Mouse (Mus musculus) heart, embryonic 10.5 days (tissue): ENCODE data around the gene Trpm5. TPM values are rescaled to one million over a fixed set of nuclear protein-coding genes. Genes with fewer than 3 reads are reported as not detected.

Experiments used
- DNase-seq: peaks from one replicate; pipeline ENCODE4 v3.0.0-alpha.2; 2017; ENCODE audit warnings: low spot score
- H3K27ac ChIP-seq: fragments of 300-500 bp; sonication (generic); 2 replicates; pipeline ENCODE4 v1.5.1; 2016; ENCODE audit warnings: mild to moderate bottlenecking
- H3K27me3 ChIP-seq: fragments of 300-500 bp; sonication (generic); 2 replicates; pipeline ENCODE4 v1.6.1; 2016; ENCODE audit warnings: mild to moderate bottlenecking; ENCODE audit not compliant: poor library complexity, insufficient read depth, severe bottlenecking
- H3K36me3 ChIP-seq: fragments of 300-500 bp; sonication (generic); 2 replicates; pipeline ENCODE4 v1.6.1; 2016; ENCODE audit warnings: mild to moderate bottlenecking, moderate library complexity
- H3K4me1 ChIP-seq: fragments of 300-500 bp; sonication (generic); 2 replicates; pipeline ENCODE4 v1.6.1; 2016; ENCODE audit warnings: mild to moderate bottlenecking
- H3K4me3 ChIP-seq: fragments of 300-500 bp; sonication (generic); 2 replicates; pipeline ENCODE4 v1.5.1; 2016; ENCODE audit warnings: mild to moderate bottlenecking, moderate library complexity
- H3K9me3 ChIP-seq: fragments of 300-500 bp; sonication (generic); 2 replicates; pipeline ENCODE4 v1.6.1; 2016; ENCODE audit warnings: mild to moderate bottlenecking, moderate library complexity
- WGBS: fragments of 180-500 bp; shearing (Covaris S2); methylation state at CpG from one replicate; pipeline ENCODE4 v1.1.7; 2016; 5-methylcytosine and 5-hydroxymethylcytosine counted together
- polyA plus RNA-seq: library from polyadenylated mRNA; unstranded; fragments of >200 nt; fragmentation: Nextera tagmentation; extraction: Ambion mirVana; gene quantifications from 2 replicates; pipeline ENCODE4 v1.2.1, GENCODE M21; 2016

Gene Trpm5
- polyA plus RNA-seq, 1 experiment from 2014 or later = 1.1 TPM

DNA sequence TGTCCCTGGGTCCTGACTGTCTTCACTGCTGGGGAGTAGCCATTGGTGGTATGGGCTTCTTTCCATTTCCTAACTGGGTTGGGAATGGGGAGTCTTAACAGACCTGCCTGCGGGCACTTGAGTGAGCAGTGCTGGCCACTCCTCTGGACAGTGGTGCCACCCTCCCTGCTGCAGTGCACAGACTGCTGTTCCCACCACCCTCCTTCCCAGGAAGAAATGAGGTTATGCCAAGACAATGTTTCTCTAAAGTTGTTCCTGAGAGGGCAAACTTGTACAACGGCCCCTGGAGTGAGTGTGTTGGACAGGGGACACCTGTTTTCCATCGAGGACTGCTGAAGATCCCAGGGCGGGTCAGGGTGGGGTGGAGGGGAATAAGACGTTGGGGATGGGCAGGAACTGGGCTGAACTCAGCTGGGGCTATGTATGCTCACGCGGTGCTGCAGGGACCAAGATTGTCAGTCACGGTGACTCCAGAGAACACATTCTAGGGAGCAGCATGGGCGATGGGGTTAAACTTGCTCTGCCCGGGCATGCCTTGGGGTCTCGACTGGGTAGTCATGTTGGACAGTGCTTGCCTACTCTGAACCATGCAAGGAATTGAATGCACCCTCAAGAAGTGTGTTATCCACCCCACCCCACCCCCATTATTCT lies 40.4 kb downstream of the Trpm5 start:
- WGBS = 45% methylated on average over 11 of the region's 11 CpGs
- H3K4me1 ChIP-seq = peaks cover 80% of the 10 kb centered on the region
- no peaks in the 10 kb centered on the region for H3K9me3 ChIP-seq
- peak; percentile 67 for DNase-seq
- peak overlapping the region; percentile 97 for H3K27ac ChIP-seq
- peaks cover 23% of the 10 kb centered on the region for H3K36me3 ChIP-seq
- H3K4me3 ChIP-seq = peak overlapping the region; percentile 92
- H3K27me3 ChIP-seq = no peaks in the 10 kb centered on the region

DNA sequence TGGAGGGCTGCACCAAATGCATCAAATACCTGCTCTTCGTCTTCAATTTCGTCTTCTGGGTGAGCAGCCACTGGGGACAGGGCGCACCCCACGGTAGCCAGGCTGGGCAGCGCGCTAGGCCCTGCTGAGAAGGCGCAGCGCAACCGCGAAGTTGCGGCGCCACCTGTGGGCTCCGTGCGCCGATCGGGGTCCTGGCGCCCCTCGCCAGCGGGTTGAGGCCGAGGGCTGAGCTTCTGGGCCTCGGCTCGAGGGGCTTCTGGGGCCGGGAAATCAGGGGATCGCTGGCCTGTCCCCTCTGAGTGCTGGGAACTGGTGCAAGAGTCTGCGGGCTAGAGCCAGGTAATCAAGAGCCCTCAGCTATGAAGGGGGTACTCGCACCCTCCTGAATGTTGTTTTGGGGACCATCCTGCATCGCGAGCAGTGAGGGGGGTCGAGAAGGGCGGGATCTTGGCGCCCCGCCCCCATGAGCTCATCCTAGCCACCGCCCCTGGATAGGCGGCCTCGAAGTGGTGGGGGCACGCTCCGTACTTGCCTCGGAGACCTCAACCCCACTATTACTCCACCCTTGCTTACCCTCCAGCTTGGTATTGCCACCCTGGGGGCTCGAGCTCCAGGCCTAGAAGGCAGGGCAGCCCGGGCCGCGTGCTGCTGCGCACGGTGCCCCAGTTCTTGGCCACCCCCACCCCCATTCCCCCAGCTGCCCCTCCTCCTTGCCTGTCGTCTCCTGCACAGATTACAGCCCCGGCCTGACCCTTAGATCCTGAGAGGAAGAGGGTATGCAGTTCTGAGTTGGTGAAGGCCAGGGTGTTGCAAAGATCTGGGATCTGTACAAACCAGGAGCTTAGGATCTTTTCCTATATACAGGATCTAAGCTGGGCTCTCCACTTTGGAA lies 41.2 kb downstream of the Trpm5 start:
- DNase-seq = peak; percentile 90
- no peaks in the 10 kb centered on the region for H3K27me3 ChIP-seq
- under 1% methylated on average over 46 of the region's 46 CpGs for WGBS
- H3K27ac ChIP-seq = peak overlapping the region; percentile 97
- H3K4me1 ChIP-seq = peaks cover 71% of the 10 kb centered on the region
- no peaks in the 10 kb centered on the region for H3K9me3 ChIP-seq
- H3K36me3 ChIP-seq = peaks cover 18% of the 10 kb centered on the region
- H3K4me3 ChIP-seq = peak overlapping the region; percentile 92

DNA sequence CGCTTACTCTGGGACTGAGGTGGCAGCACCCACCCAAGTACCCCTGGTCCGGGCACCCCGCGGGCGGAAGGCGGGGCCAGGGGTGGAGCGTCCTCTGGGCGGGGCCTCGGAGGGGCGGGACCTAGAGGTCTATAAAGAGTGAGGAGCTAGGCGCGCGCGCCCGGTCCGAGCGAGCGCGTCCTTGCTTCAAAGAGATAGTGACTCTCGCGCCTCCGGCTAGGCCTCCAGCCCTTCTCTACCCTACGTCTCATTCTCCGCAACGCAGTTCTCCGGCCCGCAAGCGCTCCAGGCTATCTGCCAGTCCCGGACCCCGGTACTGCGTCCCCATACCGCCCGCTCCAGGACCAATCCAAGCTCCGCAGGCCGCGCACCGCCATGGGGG lies 41.8 kb downstream of the Trpm5 start, which contains the start of gene Cd81:
Gene Cd81 (plus strand): TSS at position 114 of the 382 bp plus-strand sequence.
- Histone ChIP-seq H3K36me3 (peaks cover 18% of the 10 kb centered on the region), H3K27ac (peak within 1 kb of the TSS; percentile 97), H3K27me3 (no peaks in the 10 kb centered on the region), H3K9me3 (no peaks in the 10 kb centered on the region), H3K4me1 (peaks cover 65% of the 10 kb centered on the region), H3K4me3 (peak within 1 kb of the TSS; percentile 92)
- WGBS = under 1% methylated on average over 35 of the region's 37 CpGs
- DNase-seq = peak; percentile 94

DNA sequence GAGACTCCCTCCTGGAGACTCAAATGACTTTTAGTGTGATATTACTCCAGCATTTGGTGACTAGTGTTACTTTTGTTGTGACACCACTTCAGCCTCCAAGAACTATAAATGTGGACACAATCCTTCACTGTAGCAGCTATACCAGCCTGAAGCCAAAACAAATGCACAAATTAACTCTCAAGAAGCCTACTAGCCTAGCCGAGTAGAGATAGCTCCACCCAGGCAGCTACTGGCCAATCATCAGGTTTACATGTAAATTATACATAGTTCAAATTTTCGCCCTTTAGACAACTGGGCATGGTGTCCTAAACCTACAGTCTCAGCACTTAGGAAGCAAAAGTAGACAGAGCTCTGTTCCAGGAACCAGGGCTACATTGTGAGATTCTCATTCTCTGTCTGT lies 43.1 kb downstream of the Trpm5 start:
- Histone ChIP-seq H3K27me3 (no peaks in the 10 kb centered on the region), H3K4me3 (no peak overlapping the region), H3K4me1 (peaks cover 52% of the 10 kb centered on the region), H3K36me3 (peaks cover 9% of the 10 kb centered on the region), H3K9me3 (no peaks in the 10 kb centered on the region), H3K27ac (no peak overlapping the region)
- no peak for DNase-seq
- WGBS = 55% methylated on average over 2 of the region's 2 CpGs

DNA sequence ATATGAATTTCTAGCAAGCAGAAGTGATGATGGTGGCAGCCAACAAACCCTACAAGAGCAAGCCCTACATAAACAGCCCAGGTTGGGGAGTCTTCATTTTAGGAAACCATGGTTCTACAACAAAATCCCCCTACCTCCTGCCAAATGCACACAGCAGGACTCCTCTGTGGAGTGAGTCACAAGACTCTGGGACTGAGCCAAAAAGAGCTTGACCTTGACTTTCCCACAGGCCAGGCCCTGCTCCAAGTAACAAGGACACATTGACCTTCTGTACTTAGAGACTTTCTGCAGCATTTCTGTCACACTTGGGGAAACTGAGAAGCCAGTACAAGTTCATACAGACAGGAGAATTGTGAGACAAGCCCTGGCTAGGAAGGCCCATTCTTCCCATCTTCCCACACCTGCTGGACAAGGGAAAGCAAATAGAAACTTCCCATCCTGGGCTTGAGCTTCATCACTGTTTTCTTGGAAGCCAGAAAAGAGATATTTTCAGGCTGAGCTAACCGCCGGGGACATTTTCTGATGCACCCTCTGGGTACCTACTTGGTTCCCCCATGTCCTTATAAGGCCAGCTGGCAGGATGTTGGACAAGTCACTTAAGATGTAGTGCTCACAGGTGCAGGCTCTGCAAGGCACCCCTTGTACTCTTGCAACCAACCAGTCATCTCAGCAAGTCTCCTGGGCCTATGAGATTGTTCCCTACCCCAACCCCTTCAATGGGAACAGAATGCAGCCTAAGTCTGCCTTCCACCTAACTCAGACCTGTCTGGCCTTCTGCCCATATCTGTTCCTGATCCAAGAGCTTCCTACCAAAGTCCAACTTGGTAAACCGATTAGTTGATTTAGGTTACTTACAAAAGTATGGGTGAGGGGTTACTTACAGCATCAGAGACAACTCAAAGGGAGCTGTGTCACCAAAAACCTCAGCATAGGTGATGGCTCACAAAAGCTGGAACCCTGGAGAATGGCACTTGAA lies 44.3 kb downstream of the Trpm5 start:
- no peaks in the 10 kb centered on the region for H3K9me3 ChIP-seq
- peak overlapping the region; percentile 56 for H3K27ac ChIP-seq
- no peak for DNase-seq
- H3K36me3 ChIP-seq = no peaks in the 10 kb centered on the region
- H3K4me1 ChIP-seq = peaks cover 40% of the 10 kb centered on the region
- 86% methylated on average over 3 of the region's 3 CpGs for WGBS
- no peaks in the 10 kb centered on the region for H3K27me3 ChIP-seq
- no peak overlapping the region for H3K4me3 ChIP-seq

DNA sequence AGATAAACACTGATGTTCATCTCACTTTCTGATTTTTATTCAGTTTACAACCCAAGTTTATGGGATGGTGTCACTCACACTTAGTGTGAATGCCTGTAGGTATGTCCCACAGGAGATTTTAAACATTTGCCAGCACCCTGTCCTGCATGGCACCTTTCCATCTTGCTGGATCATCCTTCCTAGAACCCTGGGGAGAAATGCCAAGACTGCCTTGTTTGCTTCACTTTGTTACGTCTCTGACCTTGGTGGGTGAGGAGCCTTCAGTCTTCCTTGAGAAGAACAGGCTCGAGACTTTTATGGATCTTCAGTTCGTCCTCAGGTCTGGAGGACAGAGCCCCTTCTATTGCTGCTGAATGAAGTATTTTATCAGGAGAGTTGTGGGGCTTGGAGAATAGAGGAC lies 45.1 kb downstream of the Trpm5 start:
- WGBS = 75% methylated on average over 3 of the region's 3 CpGs
- no peak for DNase-seq
- Histone ChIP-seq H3K36me3 (no peaks in the 10 kb centered on the region), H3K27ac (peak overlapping the region; percentile 56), H3K4me3 (no peak overlapping the region), H3K27me3 (no peaks in the 10 kb centered on the region), H3K9me3 (no peaks in the 10 kb centered on the region), H3K4me1 (peaks cover 32% of the 10 kb centered on the region)

DNA sequence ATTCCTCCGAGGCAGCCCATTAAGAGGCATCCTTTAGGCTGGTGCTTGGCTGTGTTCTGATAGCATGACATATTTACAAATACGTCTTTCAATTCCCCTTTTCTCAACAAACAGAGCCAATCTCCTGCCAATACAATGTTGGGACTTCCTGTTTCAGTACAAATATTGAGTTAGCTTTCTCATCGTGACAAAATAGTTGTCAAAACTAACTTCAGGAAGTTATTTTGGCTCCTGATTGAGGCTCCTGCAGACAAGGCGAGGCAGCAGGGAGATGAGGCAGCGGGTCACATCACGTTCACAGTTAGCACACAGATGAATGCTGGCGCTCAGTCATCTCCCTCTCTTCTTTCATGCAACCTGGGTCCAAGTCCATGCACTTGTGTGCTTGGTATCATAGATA lies 48.1 kb downstream of the Trpm5 start:
- no peaks in the 10 kb centered on the region for H3K36me3 ChIP-seq
- no peak overlapping the region for H3K27ac ChIP-seq
- H3K27me3 ChIP-seq = no peaks in the 10 kb centered on the region
- peaks cover 30% of the 10 kb centered on the region for H3K4me1 ChIP-seq
- no peak overlapping the region for H3K4me3 ChIP-seq
- 75% methylated on average over 7 of the region's 7 CpGs for WGBS
- DNase-seq = no peak
- no peaks in the 10 kb centered on the region for H3K9me3 ChIP-seq

DNA sequence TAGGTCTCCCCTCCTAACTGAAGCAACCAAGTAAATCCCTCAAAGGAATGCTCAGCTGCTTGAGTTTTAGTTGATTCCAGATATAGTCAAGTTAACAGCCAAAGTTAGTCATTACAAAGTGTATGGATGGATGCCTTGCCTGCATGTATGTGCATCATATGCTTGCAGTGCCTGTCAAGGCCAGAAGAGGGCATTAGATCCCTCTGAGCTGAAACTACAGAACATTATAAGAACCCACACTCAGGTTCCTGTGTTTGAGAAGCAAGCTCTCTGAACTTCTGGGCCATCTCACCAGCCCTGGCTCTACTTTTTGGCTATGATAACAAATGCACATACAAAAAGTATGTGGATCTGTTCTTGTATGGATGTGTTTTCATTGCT lies 49.6 kb downstream of the Trpm5 start:
- peaks cover 26% of the 10 kb centered on the region for H3K4me1 ChIP-seq
- no peaks in the 10 kb centered on the region for H3K36me3 ChIP-seq
- no peak overlapping the region for H3K4me3 ChIP-seq
- H3K27ac ChIP-seq = no peak overlapping the region
- H3K9me3 ChIP-seq = no peaks in the 10 kb centered on the region
- no peak for DNase-seq
- H3K27me3 ChIP-seq = no peaks in the 10 kb centered on the region

DNA sequence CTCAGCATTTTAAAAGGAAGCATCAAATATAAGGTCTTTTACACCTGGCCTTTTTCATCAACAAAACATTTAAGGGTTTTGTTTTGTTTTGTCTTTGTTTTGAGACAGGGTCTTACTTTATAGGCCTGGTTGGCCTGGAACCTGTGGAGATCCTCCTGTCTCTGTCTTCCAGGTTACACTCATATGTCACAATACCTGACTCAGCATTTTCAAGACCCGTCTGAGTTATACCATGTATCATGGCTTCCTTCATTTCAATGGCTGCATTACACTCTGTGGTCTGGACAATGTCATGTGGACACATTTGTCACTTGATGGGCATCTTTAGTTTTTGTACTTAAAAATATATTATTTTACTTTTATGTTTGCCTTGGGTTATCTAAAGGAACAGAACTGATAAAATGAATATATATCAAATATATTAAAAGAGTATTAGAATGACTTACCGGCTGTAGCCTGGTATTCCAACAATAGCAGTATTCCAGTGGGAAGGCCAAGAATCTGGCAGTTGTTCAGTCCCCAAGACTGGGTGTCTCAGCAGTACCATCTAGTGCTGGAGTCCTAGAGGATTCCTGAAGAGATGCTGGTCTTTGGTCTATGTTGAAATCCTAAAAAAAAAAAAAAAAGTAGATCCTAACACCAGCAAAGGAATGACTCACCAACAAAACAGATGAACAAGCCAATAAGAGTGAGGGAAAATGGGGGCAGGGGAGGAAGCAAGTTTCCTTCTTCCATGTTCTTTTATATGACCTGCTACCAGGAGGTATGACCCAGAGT lies 50.2 kb downstream of the Trpm5 start:
- Histone ChIP-seq H3K9me3 (no peaks in the 10 kb centered on the region), H3K27me3 (no peaks in the 10 kb centered on the region), H3K4me1 (peaks cover 21% of the 10 kb centered on the region), H3K36me3 (no peaks in the 10 kb centered on the region), H3K27ac (no peak overlapping the region), H3K4me3 (no peak overlapping the region)
- WGBS = 85% methylated on average over 2 of the region's 2 CpGs
- DNase-seq = no peak

DNA sequence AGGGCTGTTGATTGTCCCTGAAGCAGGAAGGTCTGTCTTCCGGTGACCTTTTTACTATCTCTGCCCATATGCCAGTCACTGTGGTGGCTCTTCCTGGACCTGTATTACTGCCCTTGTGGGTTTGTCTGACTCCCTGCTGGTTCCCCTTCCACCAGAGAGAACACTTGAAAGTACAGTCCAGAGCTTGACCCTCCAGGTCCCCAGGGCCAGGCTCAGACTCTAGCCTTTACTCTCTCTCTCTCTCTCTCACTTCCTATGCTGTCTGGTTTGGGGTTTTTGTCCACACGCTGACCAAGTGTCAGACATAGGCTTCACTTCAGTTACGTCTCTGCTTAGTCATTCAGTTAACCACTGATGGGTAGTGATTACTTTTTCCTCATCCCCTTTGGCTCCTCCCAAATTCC lies 51.5 kb downstream of the Trpm5 start:
- no peak for DNase-seq
- Histone ChIP-seq H3K4me1 (peaks cover 20% of the 10 kb centered on the region), H3K4me3 (no peak overlapping the region), H3K27ac (peak overlapping the region; percentile 68; the same call in 1 of the 2 replicates), H3K9me3 (no peaks in the 10 kb centered on the region), H3K36me3 (no peaks in the 10 kb centered on the region), H3K27me3 (no peaks in the 10 kb centered on the region)
- 62% methylated on average over 3 of the region's 3 CpGs for WGBS

DNA sequence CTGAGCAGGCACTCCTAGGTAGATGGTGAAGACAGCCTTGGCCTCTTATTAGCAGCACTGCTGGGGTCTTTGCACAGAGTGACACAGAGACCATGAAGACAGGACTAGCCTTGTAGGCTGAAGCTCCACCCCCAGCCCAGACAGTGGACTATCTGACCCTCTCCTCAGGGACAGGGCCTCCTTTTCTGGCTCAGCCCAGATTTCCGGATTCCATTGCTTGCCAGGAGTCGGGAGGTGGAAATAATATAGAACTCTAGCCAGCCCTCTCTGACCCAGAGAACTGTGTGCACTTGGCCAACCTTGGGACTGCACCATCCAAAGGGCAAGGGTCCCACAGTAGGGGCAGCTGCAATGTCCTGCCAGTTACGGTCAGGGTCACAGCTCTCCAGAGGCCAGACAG lies 52.4 kb downstream of the Trpm5 start:
- H3K27me3 ChIP-seq = no peaks in the 10 kb centered on the region
- no peaks in the 10 kb centered on the region for H3K9me3 ChIP-seq
- WGBS = 47% methylated on average over 3 of the region's 3 CpGs
- DNase-seq = no peak
- no peak overlapping the region for H3K4me3 ChIP-seq
- H3K27ac ChIP-seq = peak overlapping the region; percentile 68
- H3K36me3 ChIP-seq = no peaks in the 10 kb centered on the region
- peaks cover 20% of the 10 kb centered on the region for H3K4me1 ChIP-seq
